Mouse (Mus musculus) intestine, postnatal 0 days (tissue): ENCODE measurements around the gene Rnf8. TPM values are rescaled to one million over a fixed set of nuclear protein-coding genes. Genes with fewer than 3 reads are reported as not detected.

ENCODE experiments used
- ATAC-seq: fragments of 200-750 bp; cut with Nextera tagmentation; 2 replicates; pipeline ENCODE4 v1.8.0; 2017; ENCODE audit warnings: mild to moderate bottlenecking, moderate TSS enrichment, moderate library complexity
- H3K27ac ChIP-seq: fragments of 300-500 bp; sonication (generic); 2 replicates; pipeline ENCODE4 v1.5.1; 2014; ENCODE audit warnings: mild to moderate bottlenecking, low read depth, low read length, moderate library complexity
- H3K27me3 ChIP-seq: fragments of 300-500 bp; sonication (generic); replicated peaks from 2 replicates; pipeline ENCODE4 v1.6.1; 2014; ENCODE audit warnings: low read length, mixed read lengths; ENCODE audit not compliant: control insufficient read depth, insufficient read depth
- H3K36me3 ChIP-seq: fragments of 300-500 bp; sonication (generic); 2 replicates; pipeline ENCODE4 v1.6.1; 2014; ENCODE audit warnings: mild to moderate bottlenecking, moderate library complexity; ENCODE audit not compliant: control insufficient read depth, insufficient read depth
- H3K4me1 ChIP-seq: fragments of 300-500 bp; sonication (generic); replicated peaks from 2 replicates; pipeline ENCODE4 v1.6.1; 2014; ENCODE audit warnings: antibody characterized with exemption, low read length, mixed read lengths; ENCODE audit not compliant: control insufficient read depth, insufficient read depth
- H3K4me2 ChIP-seq: fragments of 300-500 bp; sonication (generic); replicated peaks from 2 replicates; pipeline ENCODE4 v1.6.1; 2014; ENCODE audit warnings: low read depth, mild to moderate bottlenecking, moderate library complexity
- H3K4me3 ChIP-seq: fragments of 300-500 bp; sonication (generic); 2 replicates; pipeline ENCODE4 v1.5.1; 2014; ENCODE audit warnings: low read depth, low read length
- H3K9ac ChIP-seq: fragments of 300-500 bp; sonication (generic); 2 replicates; pipeline ENCODE4 v1.6.1; 2014; ENCODE audit warnings: mild to moderate bottlenecking, low read depth, low read length
- H3K9me3 ChIP-seq: fragments of 300-500 bp; sonication (generic); 2 replicates; pipeline ENCODE4 v1.6.1; 2016; ENCODE audit warnings: mixed run types; ENCODE audit not compliant: control insufficient read depth
- CTCF ChIP-seq: sonication (generic); IDR thresholded peaks from 2 replicates; pipeline ENCODE4 v1.5.1; 2016; ENCODE audit warnings: low read depth, mild to moderate bottlenecking, control low read depth, antibody characterized with exemption, moderate library complexity
- WGBS: fragments of 180-500 bp; shearing (Covaris S2); extraction: QIAGEN DNeasy Blood & Tissue Kit; methylation state at CpG from one replicate; pipeline ENCODE4 v1.1.7; 2014; 5-methylcytosine and 5-hydroxymethylcytosine counted together
- polyA plus RNA-seq: library from polyadenylated mRNA; unstranded; fragments of >200 nt; fragmentation: Nextera tagmentation; extraction: Ambion mirVana; gene quantifications from 2 replicates; pipeline ENCODE4 v1.2.1, GENCODE M21; 2015

Rnf8 gene
- polyA plus RNA-seq, 1 experiment from 2014 or later = 26.7 TPM

- TF ChIP-seq CTCF = no peak
- Histone ChIP-seq H3K36me3 (peaks cover 63% of the 10 kb centered on the region), H3K27ac (peak overlapping the region; percentile 28; the same call in 1 of the 2 replicates), H3K4me1 (no peaks in the 10 kb centered on the region), H3K4me2 (no peak overlapping the region), H3K4me3 (no peak overlapping the region), H3K9ac (no peak overlapping the region), H3K27me3 (no peaks in the 10 kb centered on the region), H3K9me3 (no peaks in the 10 kb centered on the region)
- ATAC-seq = peak; percentile 91
Observed at GRCm38 (mm10) chr17:29669936-29670335, 55.3 kb downstream of the Rnf8 start.

DNA sequence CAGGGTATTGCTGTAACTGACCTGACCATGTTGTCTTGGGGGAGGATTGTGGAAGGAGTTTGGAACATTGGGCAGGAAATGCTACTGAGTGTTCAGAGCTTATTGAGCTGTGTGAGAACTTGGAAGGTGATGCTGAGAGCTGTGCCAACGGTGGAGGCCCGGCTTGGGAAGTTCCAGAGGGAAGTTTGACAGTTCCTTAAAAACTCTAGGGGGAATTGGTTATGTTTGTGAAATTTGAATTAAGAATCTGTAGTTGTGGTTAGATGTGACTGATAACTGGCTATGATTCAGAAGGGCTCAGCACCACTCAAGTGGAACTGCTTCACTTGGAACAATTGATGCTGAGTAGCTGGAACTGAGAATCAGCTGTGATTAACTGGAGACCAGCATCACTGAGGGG is 56.4 kb downstream of the Rnf8 start:
- no peak overlapping the region for H3K9ac ChIP-seq
- no peaks in the 10 kb centered on the region for H3K27me3 ChIP-seq
- no peak for ATAC-seq
- no peak for TF ChIP-seq CTCF
- WGBS = 76% methylated on average over 2 of the region's 2 CpGs
- H3K4me3 ChIP-seq = no peak overlapping the region
- peaks cover 71% of the 10 kb centered on the region for H3K36me3 ChIP-seq
- H3K27ac ChIP-seq = no peak overlapping the region
- no peak overlapping the region for H3K4me2 ChIP-seq
- no peaks in the 10 kb centered on the region for H3K4me1 ChIP-seq
- no peaks in the 10 kb centered on the region for H3K9me3 ChIP-seq

DNA sequence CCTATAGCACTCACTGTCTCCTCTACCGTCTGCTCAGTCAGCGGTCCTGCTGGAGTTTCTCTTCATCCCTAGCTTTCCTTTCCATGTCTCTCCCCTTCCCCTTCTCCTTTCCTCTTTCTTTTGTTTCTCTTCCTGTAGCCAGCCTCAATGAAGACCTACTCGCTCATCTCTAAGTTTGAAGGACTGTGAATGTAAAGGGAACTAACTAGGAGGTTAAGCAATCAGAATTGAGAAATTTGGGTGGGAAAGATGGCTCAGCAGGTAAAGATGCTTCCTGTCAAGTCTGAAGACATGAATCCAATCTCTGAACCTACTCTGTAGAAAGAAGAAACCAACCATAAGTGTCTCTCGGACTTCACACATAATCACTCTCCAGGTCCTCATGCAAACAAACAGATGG is 58.7 kb downstream of the Rnf8 start:
- WGBS = 86% methylated on average over 4 of the region's 4 CpGs
- no peak overlapping the region for H3K9ac ChIP-seq
- H3K9me3 ChIP-seq = no peaks in the 10 kb centered on the region
- no peak overlapping the region for H3K4me3 ChIP-seq
- H3K36me3 ChIP-seq = peaks cover 64% of the 10 kb centered on the region
- H3K27me3 ChIP-seq = no peaks in the 10 kb centered on the region
- no peak overlapping the region for H3K4me2 ChIP-seq
- no peaks in the 10 kb centered on the region for H3K4me1 ChIP-seq
- H3K27ac ChIP-seq = no peak overlapping the region
- no peak for ATAC-seq
- no peak for TF ChIP-seq CTCF

DNA sequence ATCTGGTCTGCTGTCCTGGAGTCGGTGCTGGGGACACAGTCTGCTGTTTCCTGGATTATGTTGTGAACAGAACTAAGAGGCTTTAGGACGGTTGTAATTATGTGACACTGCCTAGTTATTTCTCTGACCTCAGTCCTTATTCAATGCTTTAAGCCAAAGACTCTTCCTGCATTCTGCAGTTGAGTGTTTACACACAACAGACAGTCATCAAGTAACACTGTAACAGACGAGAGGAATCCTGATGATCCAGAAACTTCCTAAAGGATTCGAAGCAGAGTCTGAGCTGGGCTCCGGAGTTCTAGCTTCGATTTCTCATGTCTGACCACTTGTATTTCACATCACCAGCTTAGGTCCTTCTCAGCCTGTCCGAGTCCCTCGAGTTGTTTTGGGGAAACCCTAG is 63.9 kb downstream of the Rnf8 start:
- H3K4me2 ChIP-seq = no peak overlapping the region
- no peak for TF ChIP-seq CTCF
- no peak overlapping the region for H3K9ac ChIP-seq
- H3K27ac ChIP-seq = no peak overlapping the region; the same call in 1 of the 2 replicates
- no peaks in the 10 kb centered on the region for H3K9me3 ChIP-seq
- peaks cover 76% of the 10 kb centered on the region for H3K36me3 ChIP-seq
- ATAC-seq = no peak
- H3K27me3 ChIP-seq = no peaks in the 10 kb centered on the region
- no peak overlapping the region for H3K4me3 ChIP-seq
- H3K4me1 ChIP-seq = no peaks in the 10 kb centered on the region
- 78% methylated on average over 8 of the region's 8 CpGs for WGBS

GRCm38 (mm10) chr17:29679038-29679767 is 64.6 kb downstream of the Rnf8 start:
- H3K36me3 ChIP-seq = peaks cover 73% of the 10 kb centered on the region

GRCm38 (mm10) chr17:29680174-29680573 is 65.6 kb downstream of the Rnf8 start:
- no peak for ATAC-seq
- Histone ChIP-seq H3K4me1 (no peaks in the 10 kb centered on the region), H3K9me3 (no peaks in the 10 kb centered on the region), H3K9ac (no peak overlapping the region), H3K27ac (no peak overlapping the region), H3K27me3 (no peaks in the 10 kb centered on the region), H3K4me3 (no peak overlapping the region), H3K36me3 (peaks cover 72% of the 10 kb centered on the region), H3K4me2 (no peak overlapping the region)
- WGBS = 82% methylated on average over 2 of the region's 2 CpGs
- no peak for TF ChIP-seq CTCF

More at GRCm38 (mm10) chr17:29679038-29679767, 64.6 kb downstream of the Rnf8 start:
- H3K27ac ChIP-seq = no peak overlapping the region
- no peak for ATAC-seq
- H3K9ac ChIP-seq = no peak overlapping the region
- H3K4me1 ChIP-seq = no peaks in the 10 kb centered on the region
- H3K4me2 ChIP-seq = no peak overlapping the region
- H3K27me3 ChIP-seq = no peaks in the 10 kb centered on the region
- WGBS = 87% methylated on average over 6 of the region's 6 CpGs
- H3K4me3 ChIP-seq = no peak overlapping the region
- H3K9me3 ChIP-seq = no peaks in the 10 kb centered on the region
- TF ChIP-seq CTCF = no peak
